Mouse (Mus musculus) layer of hippocampus, adult 9-11 months (tissue): Measurements from ENCODE around the gene Ppp1r3d.
A peak's percentile ranks its signal among the peaks of the same experiment; 100 is the strongest.

Source experiments
- DNase-seq: peaks from one replicate; pipeline ENCODE4 v3.0.0; 2022

Gene Ppp1r3d

GRCm38 (mm10) chr2:178414261-178415149 lies at the start of gene Ppp1r3d, which contains the start of gene Fam217b:
Gene Ppp1r3d (minus strand): TSS chr2:178414472.
Gene Fam217b (plus strand): TSS chr2:178414524.
- peak; percentile 61 for DNase-seq

DNA sequence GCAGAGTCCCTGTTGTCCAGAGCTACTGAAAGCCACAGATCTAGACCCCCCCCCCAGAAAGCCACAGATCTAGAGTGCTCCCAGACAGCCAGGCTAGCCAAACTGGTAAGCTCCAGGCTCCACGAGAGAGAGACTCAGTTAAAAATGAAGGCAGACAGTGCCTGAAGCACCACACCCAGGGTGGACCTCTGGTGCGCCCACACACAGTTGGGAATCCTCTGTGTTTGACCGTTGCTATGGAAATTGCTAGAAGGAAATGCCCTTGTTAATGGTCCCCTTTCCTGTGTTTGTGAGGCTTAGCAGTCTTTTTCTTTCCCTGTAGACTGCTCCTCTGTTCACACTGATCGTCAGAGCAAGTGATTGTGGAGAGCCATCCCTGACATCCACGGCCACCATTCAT lies 46.1 kb upstream of the Ppp1r3d start:
- DNase-seq = no peak

GRCm38 (mm10) chr2:178457414-178457813 lies 43.1 kb upstream of the Ppp1r3d start:
- no peak for DNase-seq

DNA sequence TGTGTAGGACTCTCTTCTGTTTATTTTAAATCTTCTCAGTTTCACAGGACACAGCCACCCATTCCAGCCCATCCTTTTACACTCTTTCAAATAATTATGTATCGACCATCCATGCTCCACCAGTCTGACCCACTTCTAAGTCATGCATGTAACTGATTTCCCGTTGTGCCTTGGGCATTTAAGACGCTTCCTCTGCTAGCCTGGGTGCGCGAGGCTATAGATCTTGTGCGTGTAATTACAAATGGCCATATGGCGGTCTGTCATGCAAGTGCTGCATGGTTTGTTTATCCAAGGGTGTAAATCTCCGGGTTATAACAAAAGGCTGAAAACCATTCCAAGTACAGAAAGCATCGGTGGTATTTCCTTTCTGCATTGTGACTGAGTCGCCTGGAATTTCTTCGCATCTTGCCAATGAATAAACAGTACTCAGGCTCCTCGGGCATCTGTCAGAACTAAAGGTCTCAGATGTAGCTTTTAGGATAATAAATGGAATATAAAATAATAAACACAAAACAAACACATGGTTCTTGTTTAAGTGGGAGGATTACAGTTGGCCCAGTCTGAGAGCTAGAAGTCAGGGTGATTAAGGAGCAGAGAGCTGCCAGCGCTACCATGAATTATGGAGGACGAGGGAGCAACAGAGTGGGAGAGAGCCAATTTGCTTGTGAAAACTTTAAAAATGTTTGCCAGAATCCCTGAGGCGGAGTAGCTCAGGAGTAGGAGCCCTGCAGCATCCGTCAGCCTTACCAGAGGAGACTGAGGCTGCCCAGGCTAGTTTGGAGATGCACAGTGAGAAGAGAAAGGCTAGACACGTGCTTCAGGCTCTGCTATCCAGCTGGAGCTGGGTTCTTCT lies 40.6 kb upstream of the Ppp1r3d start:
- peak; percentile 10 for DNase-seq

- DNase-seq = no peak
These were observed 36.7 kb upstream of the Ppp1r3d start for GRCm38 (mm10) chr2:178450961-178451360.

- no peak for DNase-seq
These were observed 36.0 kb upstream of the Ppp1r3d start for GRCm38 (mm10) chr2:178450236-178450635.

DNA sequence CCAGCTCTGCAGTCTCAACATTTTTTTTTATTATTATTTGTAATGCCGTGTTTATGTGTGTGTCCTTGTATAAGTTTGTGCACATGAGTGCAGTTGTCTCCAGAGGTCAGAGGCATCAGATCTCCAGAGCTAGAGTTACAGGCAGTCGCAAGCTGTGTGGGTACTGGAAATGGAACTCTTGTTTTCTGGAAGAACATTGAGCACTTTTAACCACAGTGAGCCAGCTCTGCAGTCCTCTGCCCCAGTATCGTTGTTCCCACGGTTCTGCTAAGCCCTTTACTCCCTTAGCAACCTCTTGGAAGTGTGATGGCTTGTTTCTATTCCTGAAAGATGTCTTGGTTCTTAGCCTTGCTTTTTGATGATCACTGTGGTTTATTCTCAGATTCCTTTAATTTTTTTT lies 35.1 kb upstream of the Ppp1r3d start:
- no peak for DNase-seq

DNA sequence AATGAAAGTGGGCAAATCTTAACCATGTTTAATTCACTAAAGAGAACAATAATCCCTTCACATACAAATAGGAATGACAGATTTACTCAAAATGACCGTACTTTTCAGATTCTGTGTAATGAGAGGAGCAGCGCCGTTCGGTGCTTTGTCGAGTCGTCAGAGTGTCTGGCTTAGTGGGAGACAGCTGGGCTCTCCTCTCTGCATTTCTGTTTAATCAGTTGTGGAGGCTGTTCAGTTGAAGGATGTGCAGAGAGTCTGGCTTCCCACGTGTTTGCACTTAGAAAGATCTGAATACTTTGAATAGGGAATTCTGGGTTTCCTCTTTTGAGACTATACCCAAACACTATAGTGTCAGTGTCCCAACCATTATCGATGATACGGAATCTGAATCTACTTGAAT lies 23.0 kb upstream of the Ppp1r3d start:
- DNase-seq = peak; percentile 32

GRCm38 (mm10) chr2:178433903-178434302 lies 19.6 kb upstream of the Ppp1r3d start:
- no peak for DNase-seq

DNA sequence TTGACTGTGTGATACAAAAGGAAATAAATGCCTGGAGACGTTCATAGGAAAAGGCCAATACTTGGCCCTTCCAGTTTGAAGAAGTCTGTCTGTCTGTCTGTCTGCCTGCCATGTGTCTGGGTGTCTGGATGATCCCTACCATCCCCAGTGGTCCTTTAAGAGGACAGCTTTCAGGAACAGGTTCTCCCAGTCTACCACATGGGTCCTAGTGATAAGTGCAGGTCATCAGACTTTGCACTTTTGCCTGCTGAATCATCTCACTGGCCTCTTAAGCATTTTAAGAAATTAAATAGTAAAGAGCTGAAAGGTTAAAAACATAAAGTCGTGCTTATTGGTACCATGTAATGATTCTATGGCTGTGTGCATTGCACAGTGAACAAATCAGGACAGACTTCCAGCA lies 19.2 kb upstream of the Ppp1r3d start:
- no peak for DNase-seq

DNA sequence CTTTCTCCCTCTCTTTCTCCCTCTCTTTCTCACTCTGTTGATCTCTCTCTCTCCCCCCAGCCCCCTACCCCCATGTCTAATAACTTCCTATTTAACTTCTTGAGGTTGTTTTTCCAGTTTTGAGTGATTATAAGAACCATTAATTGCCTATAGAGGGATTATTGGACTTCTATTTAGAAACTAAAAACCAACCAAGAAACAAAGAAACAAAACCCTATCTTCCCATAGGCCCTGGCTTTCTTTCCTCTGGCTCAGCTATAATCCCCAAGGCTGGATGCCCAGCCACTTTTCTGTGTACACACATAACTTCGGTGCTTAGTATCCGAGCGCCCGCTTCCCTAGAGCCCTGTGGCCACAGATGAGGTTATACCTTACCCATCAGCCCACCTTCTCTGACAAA lies 16.0 kb upstream of the Ppp1r3d start, which contains the start of gene Cdh26:
Cdh26 (plus strand) TSS at position 301 of the 400 bp plus-strand sequence.
- no peak for DNase-seq

- no peak for DNase-seq
These were observed 15.2 kb upstream of the Ppp1r3d start for GRCm38 (mm10) chr2:178429426-178429825.

DNA sequence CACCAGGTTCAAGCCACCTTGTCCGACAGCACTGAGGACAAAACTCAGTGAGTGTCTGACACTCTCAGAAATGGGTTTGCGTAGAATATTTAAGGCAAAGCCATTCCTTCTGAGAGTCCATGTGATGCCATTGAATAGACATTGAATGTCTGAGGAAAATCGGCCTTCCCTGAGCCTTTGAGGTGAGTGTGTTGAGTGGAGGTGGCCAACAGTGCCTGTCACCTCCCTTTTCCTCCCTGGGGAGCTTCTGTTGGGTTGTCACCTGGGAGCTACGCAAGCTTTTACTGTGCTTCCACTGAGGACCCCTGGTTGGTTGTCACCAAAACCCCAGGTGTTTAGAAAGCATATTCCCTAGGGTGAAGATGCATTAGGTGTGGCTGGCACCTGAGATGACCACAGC lies 14.4 kb upstream of the Ppp1r3d start:
- DNase-seq = no peak

DNA sequence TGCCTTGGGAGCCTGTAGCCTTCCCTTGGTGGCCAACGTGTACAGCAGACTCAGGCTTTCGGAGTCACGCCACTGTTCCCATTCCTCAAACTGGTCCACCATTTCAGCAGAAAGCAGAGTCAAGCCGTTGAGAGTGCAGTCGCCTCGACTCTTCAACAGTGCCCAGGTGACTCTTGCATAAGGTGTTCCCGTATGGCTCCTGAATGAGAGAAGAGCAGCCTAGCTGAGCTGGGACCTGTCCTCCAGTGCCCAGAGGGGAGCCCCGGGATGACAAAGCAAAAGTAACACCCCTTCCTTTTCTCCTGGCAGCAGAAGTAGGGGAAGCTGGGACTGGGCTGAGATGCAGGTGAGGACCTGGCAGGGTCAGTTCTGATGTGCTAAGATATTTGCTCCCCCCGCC lies 13.9 kb upstream of the Ppp1r3d start:
- no peak for DNase-seq

GRCm38 (mm10) chr2:178427181-178427580 lies 12.9 kb upstream of the Ppp1r3d start:
- DNase-seq = no peak

DNA sequence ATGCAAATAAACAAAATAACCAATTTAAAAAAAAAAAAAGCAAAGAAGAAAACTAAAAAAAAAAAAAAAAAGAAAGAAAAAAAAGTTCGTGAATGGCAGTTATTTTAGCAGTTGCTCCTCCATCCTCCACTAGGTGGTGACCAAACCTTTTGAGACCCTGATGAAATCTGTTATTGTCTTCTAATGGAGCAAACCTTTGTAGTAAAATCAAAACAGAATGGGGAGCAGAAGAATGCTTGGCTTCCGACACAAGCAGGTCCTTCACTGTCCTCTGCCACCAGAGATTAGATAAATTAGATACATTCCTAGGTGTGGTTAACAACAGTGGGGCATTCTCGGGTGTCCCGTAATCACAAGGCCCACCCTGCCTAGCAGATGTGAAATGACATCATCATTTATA lies 12.0 kb upstream of the Ppp1r3d start:
- no peak for DNase-seq

GRCm38 (mm10) chr2:178423223-178423622 lies 9.0 kb upstream of the Ppp1r3d start:
- DNase-seq = no peak

DNA sequence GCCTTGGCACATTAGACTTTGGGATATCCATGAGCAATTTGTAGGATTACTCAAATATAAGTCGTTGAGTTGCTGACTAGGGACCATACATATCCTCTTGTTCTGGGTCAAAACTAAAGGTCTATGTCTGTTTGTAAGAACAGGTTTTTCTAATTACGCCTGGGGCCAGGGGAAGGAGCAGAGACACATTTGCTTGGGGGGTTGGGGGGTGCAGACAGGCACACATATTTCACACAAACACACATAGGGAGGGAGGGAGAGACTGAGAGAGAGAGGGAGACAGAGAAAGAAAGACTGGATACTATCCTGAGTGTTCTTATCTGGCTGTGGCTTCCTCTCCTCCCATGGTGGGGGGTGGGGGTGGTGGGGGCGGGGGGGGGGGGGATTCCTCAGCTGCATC lies 7.9 kb upstream of the Ppp1r3d start:
- no peak for DNase-seq

GRCm38 (mm10) chr2:178421603-178422002 lies 7.3 kb upstream of the Ppp1r3d start:
- no peak for DNase-seq

DNA sequence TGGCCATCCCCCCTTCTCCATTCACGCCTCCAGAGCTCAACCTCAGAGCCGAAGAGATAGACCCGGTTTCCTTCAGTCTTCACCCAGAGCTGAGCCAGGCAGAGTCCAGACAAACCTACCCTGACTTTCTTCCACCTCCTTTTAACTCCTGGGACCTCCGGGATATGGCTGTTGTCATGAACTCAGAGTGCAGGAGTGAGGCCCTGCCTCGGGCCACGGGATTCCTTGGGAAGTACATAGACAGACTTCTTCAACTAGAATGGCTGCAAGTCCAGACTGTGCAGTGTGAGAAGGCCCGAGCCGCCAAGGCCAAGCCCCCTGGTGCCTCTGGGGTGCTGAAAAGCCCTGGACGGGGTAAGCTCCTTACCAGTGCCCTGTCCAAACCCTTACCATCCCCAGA lies 6.3 kb upstream of the Ppp1r3d start:
- DNase-seq = no peak

DNA sequence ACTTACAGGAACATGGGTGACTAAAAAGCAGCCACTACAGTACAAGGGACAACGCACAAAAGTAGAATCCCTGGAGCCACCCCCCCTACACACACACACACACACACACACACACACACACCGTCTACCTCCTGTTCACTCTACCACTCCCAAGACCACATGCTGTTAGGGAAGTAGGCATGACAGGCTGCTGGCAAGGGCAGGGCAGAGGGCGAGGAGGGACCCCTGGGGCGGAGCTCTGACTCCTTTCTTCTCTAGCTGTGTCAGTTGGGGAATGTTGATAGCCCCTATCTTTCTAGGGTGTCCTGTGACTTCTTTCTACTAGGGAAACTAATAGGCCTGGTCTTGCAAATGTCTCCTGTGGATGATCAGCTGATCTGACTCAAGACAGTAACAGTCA lies 2.7 kb upstream of the Ppp1r3d start:
- no peak for DNase-seq

- DNase-seq = peak; percentile 45
These were observed 2.2 kb upstream of the Ppp1r3d start for GRCm38 (mm10) chr2:178416427-178416826.

- DNase-seq = no peak
These were observed 827 bp upstream of the Ppp1r3d start for GRCm38 (mm10) chr2:178415150-178415448.
